Mouse (Mus musculus): ENCODE measurements around the gene Pkn3. TPM values are rescaled to one million over a fixed set of nuclear protein-coding genes. Genes with fewer than 3 reads are reported as not detected.

The Pkn3 gene
- polyA plus RNA-seq, 2 experiments = 5.9 to 26.9 TPM

GRCm38 (mm10) chr2:30063235-30063634 lies 14.2 kb upstream of the Pkn3 start:
- Histone ChIP-seq H3K27ac (replicated peaks; ENCODE audit: low read depth, low read length) (peak overlapping the region; percentile 80), H3K4me2 (replicated peaks; ENCODE audit: low read depth, low read length, severe bottlenecking) (peak overlapping the region; percentile 74), H3K9ac (ENCODE audit: low read depth, low read length, severe bottlenecking) (peak overlapping the region; percentile 59), H3K36me3 (ENCODE audit: control insufficient read depth, insufficient read depth, low read length) (peaks cover 1% of the 10 kb centered on the region; the same call in 1 of the 2 replicates), H3K4me1 (ENCODE audit: control insufficient read depth, insufficient read depth, low read length) (peaks cover 24% of the 10 kb centered on the region), H3K9me3 (ENCODE audit: control insufficient read depth, low read length) (no peaks in the 10 kb centered on the region), H3K27me3 (ENCODE audit: control insufficient read depth, insufficient read depth, low read length) (no peaks in the 10 kb centered on the region), H3K4me3 (replicated peaks; ENCODE audit: low read length) (peak overlapping the region; percentile 59)
- no peak for TF ChIP-seq POLR2A (IDR thresholded peaks at IDR 0.05; ENCODE audit: borderline replicate concordance, extremely low read depth, insufficient read depth, insufficient read length)
- 4% methylated on average over 8 of the region's 8 CpGs for WGBS
- DNase-seq (ENCODE audit: low spot score) = no peak
- ATAC-seq (ENCODE audit: low FRiP score, low read depth) = no peak

GRCm38 (mm10) chr2:30063791-30064190 lies 13.7 kb upstream of the Pkn3 start:
- H3K9me3 ChIP-seq (ENCODE audit: control insufficient read depth, low read length) = no peaks in the 10 kb centered on the region
- no peak for DNase-seq (ENCODE audit: low spot score)
- peak overlapping the region; percentile 74 for H3K4me2 ChIP-seq (replicated peaks; ENCODE audit: low read depth, low read length, severe bottlenecking)
- TF ChIP-seq POLR2A (IDR thresholded peaks at IDR 0.05; ENCODE audit: borderline replicate concordance, extremely low read depth, insufficient read depth, insufficient read length) = no peak
- peak overlapping the region; percentile 80; the same call in 1 of the 2 replicates for H3K27ac ChIP-seq (replicated peaks; ENCODE audit: low read depth, low read length)
- peak overlapping the region; percentile 59 for H3K4me3 ChIP-seq (replicated peaks; ENCODE audit: low read length)
- 12% methylated on average over 3 of the region's 3 CpGs for WGBS
- no peaks in the 10 kb centered on the region for H3K27me3 ChIP-seq (ENCODE audit: control insufficient read depth, insufficient read depth, low read length)
- peaks cover 7% of the 10 kb centered on the region for H3K36me3 ChIP-seq (ENCODE audit: control insufficient read depth, insufficient read depth, low read length)
- ATAC-seq (ENCODE audit: low FRiP score, low read depth) = no peak
- H3K4me1 ChIP-seq (ENCODE audit: control insufficient read depth, insufficient read depth, low read length) = peaks cover 24% of the 10 kb centered on the region
- peak overlapping the region; percentile 59; the same call in 1 of the 2 replicates for H3K9ac ChIP-seq (ENCODE audit: low read depth, low read length, severe bottlenecking)

GRCm38 (mm10) chr2:30064298-30064697 lies 13.2 kb upstream of the Pkn3 start:
- Histone ChIP-seq H3K9me3 (ENCODE audit: control insufficient read depth, low read length) (no peaks in the 10 kb centered on the region), H3K27ac (replicated peaks; ENCODE audit: low read depth, low read length) (no peak overlapping the region), H3K36me3 (ENCODE audit: control insufficient read depth, insufficient read depth, low read length) (peaks cover 12% of the 10 kb centered on the region), H3K4me2 (replicated peaks; ENCODE audit: low read depth, low read length, severe bottlenecking) (peak overlapping the region; percentile 74), H3K4me1 (ENCODE audit: control insufficient read depth, insufficient read depth, low read length) (peaks cover 24% of the 10 kb centered on the region), H3K4me3 (replicated peaks; ENCODE audit: low read length) (peak overlapping the region; percentile 59; the same call in 1 of the 2 replicates), H3K27me3 (ENCODE audit: control insufficient read depth, insufficient read depth, low read length) (no peaks in the 10 kb centered on the region), H3K9ac (ENCODE audit: low read depth, low read length, severe bottlenecking) (peak overlapping the region; percentile 59; the same call in 1 of the 2 replicates)
- TF ChIP-seq POLR2A (IDR thresholded peaks at IDR 0.05; ENCODE audit: borderline replicate concordance, extremely low read depth, insufficient read depth, insufficient read length) = no peak
- ATAC-seq (ENCODE audit: low FRiP score, low read depth) (no peak), DNase-seq (ENCODE audit: low spot score) (no peak)
- 27% methylated on average over 3 of the region's 3 CpGs for WGBS

GRCm38 (mm10) chr2:30066046-30066901 lies 11.2 kb upstream of the Pkn3 start:
- Histone ChIP-seq H3K9ac (ENCODE audit: low read depth, low read length, severe bottlenecking) (peak overlapping the region; percentile 97), H3K27ac (replicated peaks; ENCODE audit: low read depth, low read length) (peak overlapping the region; percentile 99), H3K36me3 (ENCODE audit: control insufficient read depth, insufficient read depth, low read length) (peaks cover 26% of the 10 kb centered on the region), H3K9me3 (ENCODE audit: control insufficient read depth, low read length) (no peaks in the 10 kb centered on the region), H3K27me3 (ENCODE audit: control insufficient read depth, insufficient read depth, low read length) (no peaks in the 10 kb centered on the region), H3K4me3 (replicated peaks; ENCODE audit: low read length) (peak overlapping the region; percentile 98), H3K4me2 (replicated peaks; ENCODE audit: low read depth, low read length, severe bottlenecking) (peak overlapping the region; percentile 66), H3K4me1 (ENCODE audit: control insufficient read depth, insufficient read depth, low read length) (peaks cover 24% of the 10 kb centered on the region)
- TF ChIP-seq POLR2A (IDR thresholded peaks at IDR 0.05; ENCODE audit: borderline replicate concordance, extremely low read depth, insufficient read depth, insufficient read length) = peak; percentile 63; the same call in 1 of the 2 replicates
- DNase-seq (ENCODE audit: low spot score) (peak; percentile 96), ATAC-seq (ENCODE audit: low FRiP score, low read depth) (peak; percentile 91)
- WGBS = 2% methylated on average over 25 of the region's 101 CpGs

- H3K4me2 ChIP-seq (replicated peaks; ENCODE audit: low read depth, low read length, severe bottlenecking) = peak overlapping the region; percentile 60
Measured at GRCm38 (mm10) chr2:30067031-30067888, 10.2 kb upstream of the Pkn3 start.

More at GRCm38 (mm10) chr2:30067031-30067888, 10.2 kb upstream of the Pkn3 start:
- peak overlapping the region; percentile 98 for H3K4me3 ChIP-seq (replicated peaks; ENCODE audit: low read length)
- no peaks in the 10 kb centered on the region for H3K27me3 ChIP-seq (ENCODE audit: control insufficient read depth, insufficient read depth, low read length)
- under 1% methylated on average over 27 of the region's 69 CpGs for WGBS
- no peak for TF ChIP-seq POLR2A (IDR thresholded peaks at IDR 0.05; ENCODE audit: borderline replicate concordance, extremely low read depth, insufficient read depth, insufficient read length)
- peaks cover 29% of the 10 kb centered on the region for H3K36me3 ChIP-seq (ENCODE audit: control insufficient read depth, insufficient read depth, low read length)
- DNase-seq (ENCODE audit: low spot score) = no peak
- peaks cover 24% of the 10 kb centered on the region for H3K4me1 ChIP-seq (ENCODE audit: control insufficient read depth, insufficient read depth, low read length)
- peak; percentile 13 for ATAC-seq (ENCODE audit: low FRiP score, low read depth)
- peak overlapping the region; percentile 97 for H3K9ac ChIP-seq (ENCODE audit: low read depth, low read length, severe bottlenecking)
- no peaks in the 10 kb centered on the region for H3K9me3 ChIP-seq (ENCODE audit: control insufficient read depth, low read length)
- peak overlapping the region; percentile 99 for H3K27ac ChIP-seq (replicated peaks; ENCODE audit: low read depth, low read length)
